Mouse (Mus musculus) lung, adult 2 months (tissue): Measurements from ENCODE around the gene Snx4. TPM values are rescaled to one million over a fixed set of nuclear protein-coding genes. Genes with fewer than 3 reads are reported as not detected.

Source experiments
- DNase-seq: peaks from one replicate; pipeline ENCODE4 v3.0.0; 2022
- H3K4me1 ChIP-seq: fragments of 200-500 bp; 2 replicates; pipeline ENCODE4 v1.6.1; 2011; ENCODE audit warnings: low read length; ENCODE audit not compliant: control insufficient read depth, insufficient read depth
- H3K4me3 ChIP-seq: fragments of 200-500 bp; replicated peaks from 2 replicates; pipeline ENCODE3; 2011; ENCODE audit warnings: low read depth, mild to moderate bottlenecking, control low read depth, low read length; ENCODE audit errors: extremely low read depth
- CTCF ChIP-seq: fragments of 200-500 bp; IDR thresholded peaks from 2 replicates; pipeline ENCODE4 v1.5.1; 2011; ENCODE audit warnings: mild to moderate bottlenecking, low read length, control low read depth; ENCODE audit not compliant: insufficient read depth
- POLR2A ChIP-seq: fragments of 200-500 bp; IDR thresholded peaks from 2 replicates; pipeline ENCODE4 v1.6.1; 2011; ENCODE audit warnings: low read depth, mild to moderate bottlenecking, control low read depth, low read length, borderline replicate concordance; ENCODE audit errors: extremely low read depth
- WGBS: fragments of 180-500 bp; shearing (Covaris S2); methylation state at CpG from one replicate; pipeline ENCODE4 v1.1.7; 2018; 5-methylcytosine and 5-hydroxymethylcytosine counted together
- polyA plus RNA-seq: library from polyadenylated mRNA; depleted of rRNA; stranded (reverse); fragments of >200 nt; gene quantifications from 2 replicates; pipeline ENCODE4 v1.2.3, GENCODE M21; 2012

The Snx4 gene
- polyA plus RNA-seq, 1 experiment = 25.3 TPM

DNA sequence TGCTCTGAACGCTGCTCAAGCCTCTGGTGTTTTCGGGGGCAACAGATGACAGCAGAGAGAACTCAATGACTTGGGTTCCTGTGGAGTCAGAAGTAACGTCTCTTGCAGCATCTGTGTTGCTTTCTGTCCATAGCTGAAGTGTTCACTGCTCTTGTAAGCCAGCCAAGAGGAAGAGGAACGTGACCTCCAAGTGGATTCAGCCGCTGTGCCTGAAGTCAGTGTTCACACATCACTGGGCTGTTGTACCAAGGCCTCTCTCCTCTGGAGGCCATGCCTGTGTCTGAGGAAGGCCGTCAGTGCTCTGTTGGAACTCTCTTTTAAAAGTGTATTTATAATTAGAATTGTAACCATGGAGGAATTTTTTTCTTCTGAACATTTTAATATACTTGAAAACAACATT lies 9.2 kb upstream of the Snx4 start:
- Histone ChIP-seq H3K4me3 (no peak overlapping the region), H3K4me1 (no peaks in the 10 kb centered on the region)
- TF ChIP-seq POLR2A = no peak
- no peak for TF ChIP-seq CTCF
- DNase-seq = no peak
- 50% methylated on average over 6 of the region's 6 CpGs for WGBS

DNA sequence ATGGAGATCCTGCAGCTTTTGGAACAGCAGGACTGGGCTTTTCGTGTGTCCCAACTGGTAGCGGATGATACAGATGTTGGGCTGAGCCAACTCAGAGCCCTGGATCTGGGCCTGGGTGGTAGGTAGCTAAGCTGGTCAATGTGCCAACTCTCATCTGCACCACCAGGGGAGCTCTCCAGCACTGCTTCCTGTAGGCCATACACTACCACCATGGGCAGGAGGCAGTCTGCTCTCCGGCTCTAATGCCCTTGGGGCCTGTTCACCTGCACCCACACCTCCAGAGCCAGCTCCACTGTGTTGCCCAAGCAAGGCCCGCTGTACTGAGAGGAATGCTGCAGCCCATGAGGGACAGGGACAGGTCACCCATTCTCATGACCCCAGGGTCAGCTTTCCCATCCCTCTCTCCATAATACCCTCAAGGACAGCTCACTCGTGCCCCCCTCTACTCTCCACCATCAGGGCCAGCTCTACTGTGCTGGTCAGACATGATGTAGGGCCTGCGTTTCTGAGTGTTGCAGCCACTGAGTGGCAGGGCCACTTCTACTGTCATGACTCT lies 7.0 kb upstream of the Snx4 start:
- WGBS = 82% methylated on average over 6 of the region's 6 CpGs
- TF ChIP-seq POLR2A (no peak), CTCF (peak; percentile 51)
- H3K4me3 ChIP-seq = no peak overlapping the region
- no peaks in the 10 kb centered on the region for H3K4me1 ChIP-seq
- no peak for DNase-seq

DNA sequence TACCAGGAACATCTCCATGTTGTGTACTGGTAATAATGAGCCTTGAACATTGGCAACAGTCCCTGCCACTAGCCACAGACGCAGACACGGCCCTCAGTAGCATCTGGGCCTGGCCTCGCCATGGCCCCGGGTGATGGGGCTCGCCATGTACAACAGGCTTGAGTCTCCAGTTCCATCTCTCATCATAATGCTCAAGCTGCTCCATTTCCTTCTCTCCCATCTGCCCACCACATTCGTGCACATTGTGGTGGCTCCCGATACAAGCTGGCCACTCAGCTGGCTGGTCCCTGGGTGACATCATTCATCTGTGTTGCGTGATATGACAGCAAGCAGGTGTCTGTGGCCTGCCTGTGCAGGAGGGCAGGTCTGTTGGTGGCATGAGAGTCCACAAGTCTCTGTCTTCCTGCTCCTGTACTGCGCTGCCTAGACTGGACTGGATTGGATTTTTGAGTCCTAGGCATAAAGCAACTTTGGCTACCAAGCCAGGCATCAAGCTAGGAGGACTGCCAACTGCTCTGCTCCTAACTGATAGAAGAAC lies 6.2 kb upstream of the Snx4 start:
- DNase-seq = no peak
- Histone ChIP-seq H3K4me1 (no peaks in the 10 kb centered on the region), H3K4me3 (no peak overlapping the region)
- WGBS = 92% methylated on average over 9 of the region's 9 CpGs
- TF ChIP-seq CTCF (no peak), POLR2A (no peak)

DNA sequence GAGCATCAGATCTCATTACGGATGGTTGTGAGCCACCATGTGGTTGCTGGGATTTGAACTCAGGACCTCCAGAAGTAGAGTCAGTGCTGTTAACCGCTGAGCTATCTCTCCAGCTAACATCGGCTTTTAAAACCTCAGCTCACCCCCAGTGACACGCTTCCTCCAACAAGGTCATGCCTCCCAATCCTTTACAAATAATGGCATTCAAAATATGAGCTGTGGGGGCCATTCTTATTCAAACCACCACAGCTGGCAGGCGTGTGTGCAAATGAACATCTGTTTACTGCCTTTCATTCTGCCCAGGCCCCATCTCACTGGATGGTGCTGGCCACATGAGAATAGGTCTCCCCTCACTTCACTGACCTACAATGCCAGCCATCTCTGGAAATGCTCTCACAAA lies 4.7 kb upstream of the Snx4 start:
- H3K4me1 ChIP-seq = no peaks in the 10 kb centered on the region
- TF ChIP-seq CTCF (no peak), POLR2A (no peak)
- no peak for DNase-seq
- 90% methylated on average over 5 of the region's 5 CpGs for WGBS
- no peak overlapping the region for H3K4me3 ChIP-seq

DNA sequence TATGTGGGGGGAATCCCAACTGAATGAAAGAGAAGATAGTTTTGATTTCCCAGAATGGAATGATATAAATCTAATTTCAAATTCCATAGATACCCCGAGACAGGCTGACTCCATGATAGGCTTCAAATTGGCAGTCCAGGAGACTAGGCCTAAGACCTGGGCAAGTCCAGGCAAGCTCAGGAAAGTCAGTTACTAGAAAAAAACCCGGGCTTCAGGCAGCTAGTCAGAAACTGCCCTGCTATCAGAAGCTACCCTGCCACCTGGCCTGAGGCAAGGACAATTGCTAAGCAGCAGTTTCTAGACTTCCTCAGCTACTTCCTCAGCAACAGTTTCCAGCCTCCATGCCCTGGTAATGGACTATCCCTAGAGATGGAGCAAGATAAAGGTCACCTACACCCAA lies 4.2 kb upstream of the Snx4 start:
- TF ChIP-seq CTCF (no peak), POLR2A (no peak)

DNA sequence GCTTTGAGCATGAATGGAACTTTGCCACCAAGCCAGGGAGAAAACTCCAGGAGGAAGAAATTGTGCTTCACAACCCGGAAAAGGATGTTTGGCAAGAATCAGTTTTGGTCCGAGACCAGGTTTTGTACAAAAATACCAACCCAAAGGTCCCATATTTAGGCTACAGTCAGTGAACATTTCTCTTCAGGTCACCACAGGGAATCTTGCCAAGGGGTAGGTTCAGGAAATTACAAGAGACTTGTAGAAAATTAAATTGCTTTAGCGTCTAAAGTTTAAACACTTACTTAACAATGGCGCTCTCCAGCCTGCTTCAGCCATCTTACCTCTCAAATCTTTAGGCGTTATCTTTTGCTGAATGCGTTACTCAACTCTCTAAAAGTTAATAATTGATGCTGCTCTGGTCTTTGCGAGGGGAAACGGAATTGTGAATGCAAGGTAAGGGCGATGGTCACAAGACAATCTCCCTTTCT lies 556 bp upstream of the Snx4 start:
- Histone ChIP-seq H3K4me1 (peaks cover 10% of the 10 kb centered on the region), H3K4me3 (peak overlapping the region; percentile 87)
- WGBS = 2% methylated on average over 9 of the region's 9 CpGs
- DNase-seq = no peak
- TF ChIP-seq POLR2A (no peak), CTCF (no peak)

More for the DNA sequence above, 4.2 kb upstream of the Snx4 start:
- Histone ChIP-seq H3K4me3 (no peak overlapping the region), H3K4me1 (peaks cover 1% of the 10 kb centered on the region; the same call in 1 of the 2 replicates)
- WGBS = 76% methylated on average over 2 of the region's 2 CpGs
- no peak for DNase-seq

DNA sequence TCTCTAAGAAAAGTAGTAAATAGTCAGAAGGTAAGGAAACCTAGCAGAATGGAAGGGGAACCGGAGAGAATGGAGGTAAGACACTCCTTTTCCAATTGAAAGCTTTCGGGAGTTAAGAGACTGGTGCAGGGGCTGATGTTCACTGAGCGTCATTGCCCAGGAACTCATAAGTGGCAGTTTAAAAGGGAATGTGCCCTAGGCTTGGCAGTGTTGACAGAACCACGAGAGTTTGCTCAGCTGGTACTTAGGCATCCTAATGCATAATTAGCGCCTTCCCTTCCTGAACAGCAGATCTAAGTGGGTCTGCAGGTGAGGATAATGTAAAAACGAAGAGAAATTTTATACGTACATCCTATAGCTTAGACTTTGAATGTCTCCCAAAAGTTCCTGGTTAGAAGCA lies 4.4 kb downstream of the Snx4 start:
- 66% methylated on average over 7 of the region's 7 CpGs for WGBS
- no peak overlapping the region for H3K4me3 ChIP-seq
- peak; percentile 53 for DNase-seq
- TF ChIP-seq POLR2A (no peak), CTCF (no peak)
- peaks cover 23% of the 10 kb centered on the region for H3K4me1 ChIP-seq

DNA sequence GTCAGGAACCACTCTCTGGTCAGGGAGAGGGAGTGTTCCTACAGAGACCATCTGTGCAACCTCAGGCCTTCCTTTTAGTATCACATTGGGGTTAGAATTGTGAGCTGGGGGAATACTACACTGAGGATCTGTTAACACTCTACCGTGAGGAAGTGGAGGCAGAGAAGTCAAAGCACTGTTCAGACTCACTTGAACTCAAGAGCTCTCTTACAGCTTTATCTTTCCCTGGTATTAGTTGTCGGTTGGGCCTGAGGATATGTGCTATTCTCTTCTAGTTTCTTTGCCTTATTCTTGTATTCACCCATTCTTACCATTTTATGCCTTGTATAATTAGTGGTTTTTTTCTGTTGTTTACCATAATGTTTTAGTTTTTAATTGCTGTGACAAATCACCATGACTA lies 7.3 kb downstream of the Snx4 start:
- Histone ChIP-seq H3K4me3 (no peak overlapping the region), H3K4me1 (peaks cover 31% of the 10 kb centered on the region)
- WGBS = 66% methylated on average over 2 of the region's 2 CpGs
- TF ChIP-seq POLR2A (no peak), CTCF (no peak)
- no peak for DNase-seq

DNA sequence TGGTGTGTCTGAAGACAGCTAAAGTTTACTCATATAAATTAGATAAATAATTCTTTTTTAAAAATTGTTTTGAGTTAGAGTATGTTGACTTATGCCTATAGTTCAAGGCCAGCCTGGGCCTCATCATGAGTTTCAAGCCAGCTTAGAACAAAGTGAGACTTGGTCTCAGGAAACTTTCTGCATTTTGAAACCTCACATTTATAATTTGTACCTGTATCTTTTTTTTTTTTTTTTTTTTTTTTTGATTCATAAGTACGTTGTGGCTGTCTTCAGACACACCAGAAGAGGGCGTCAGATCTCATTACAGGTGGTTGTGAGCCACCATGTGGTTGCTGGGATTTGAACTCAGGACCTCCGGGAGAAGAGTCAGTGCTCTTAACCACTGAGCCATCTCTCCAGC lies 8.6 kb downstream of the Snx4 start:
- DNase-seq = no peak
- H3K4me1 ChIP-seq = peaks cover 27% of the 10 kb centered on the region
- 83% methylated on average over 3 of the region's 3 CpGs for whole genome bisulfite sequencing
- H3K4me3 ChIP-seq = no peak overlapping the region
- TF ChIP-seq CTCF (no peak), POLR2A (no peak)

DNA sequence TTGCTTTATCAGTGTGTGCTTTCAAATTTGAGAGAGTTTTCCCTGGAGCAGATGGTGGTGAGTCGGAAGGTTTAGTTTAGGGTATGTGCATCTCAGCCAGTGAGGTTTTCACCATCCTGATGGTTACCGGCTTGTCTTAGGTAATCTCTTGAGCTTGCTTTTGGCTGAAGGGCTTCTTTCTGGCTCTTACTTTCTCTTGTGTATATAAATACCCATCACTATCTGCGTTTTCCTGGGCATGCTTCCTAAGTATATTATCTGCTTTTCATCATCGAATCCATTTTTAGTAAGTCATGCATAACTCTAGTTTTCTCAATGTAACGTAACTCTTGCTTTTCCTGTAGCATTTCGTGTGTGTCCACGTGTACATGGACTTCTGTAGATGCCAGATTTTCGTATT lies 9.6 kb downstream of the Snx4 start:
- TF ChIP-seq POLR2A (no peak), CTCF (no peak)
- no peak for DNase-seq
- no peak overlapping the region for H3K4me3 ChIP-seq
- peaks cover 27% of the 10 kb centered on the region for H3K4me1 ChIP-seq
- 35% methylated on average over 8 of the region's 8 CpGs for WGBS
